In genomic region chr17:34952378-34953040, GRCm38 (mm10) we compare ENCODE assay signal across 8 mouse cellular contexts. TPM values are rescaled to one million over a fixed set of nuclear protein-coding genes. Genes with fewer than 3 reads are reported as not detected.
DNase-seq lines count a peak whose midpoint lies in the region; ATAC-seq lines count a peak whose summit lies in the region.

No protein-coding gene starts in this region.

- peak; percentile 77 for DNase-seq in adrenal gland, adult 2 months
- DNase-seq in embryo, embryonic 10 days (ENCODE audit: low spot score), result peak; percentile 80
- peak; percentile 82 for DNase-seq in gastrocnemius, postnatal 14 days
- DNase-seq in induced T-regulatory cell, adult 2 months (ENCODE audit: low read depth), result peak; percentile 91
- peak; percentile 80 to 81 for DNase-seq in left cerebral cortex, postnatal 14 days (ENCODE audit: low spot score in 2 of 2)
- peak; percentile 82 for DNase-seq in right cerebral cortex, postnatal 14 days
- peak; percentile 74 to 87 for DNase-seq in urinary bladder, postnatal 4 days (ENCODE audit: low spot score in 2 of 2)

- ATAC-seq in megakaryocyte progenitor cell, adult 5-6 weeks (replicated peaks; ENCODE audit: poor library complexity), result peak; percentile 76

- intact Hi-C loops in gastrocnemius, postnatal 14 days (cut with DNase I; ENCODE audit: low total_unique reads), result no loop called here
- intact Hi-C loops in left cerebral cortex, postnatal 14 days (cut with DNase I), result loop anchor here (2.0 kb wide), 1 partner anchor 30 kb away; no protein-coding TSS in a partner anchor

RNA-seq across cellular contexts. Expression of gene Hspa1b, which starts 6.5 kb away (rescaled TPM):
- 100 to 1,000 TPM in 1 of 2 experiments, 10 to 100 TPM in 1; 36.3 to 634 TPM for total RNA-seq in adrenal gland, adult 2 months (2021)
- 48.4 and 85.4 TPM in 2 replicates for polyA plus RNA-seq in adrenal gland, adult 2 months (2012; rRNA removed)
- 1 to 10 TPM; 2.6 to 5.9 TPM for total RNA-seq in gastrocnemius, postnatal 14 days (2021)
- total RNA-seq in left cerebral cortex, postnatal 14 days (2021), result 1 to 10 TPM; 3.3 to 3.5 TPM
- 19.3 and 27.4 TPM in 2 replicates for total RNA-seq in megakaryocyte progenitor cell, adult 5-6 weeks (2015)
- 22.7 and 24.4 TPM in 2 replicates for total RNA-seq in megakaryocyte progenitor cell, adult 5-6 weeks (2017)

RNA-seq across cellular contexts. Expression of gene Gm20481, which starts 17.2 kb away (rescaled TPM):
- total RNA-seq in adrenal gland, adult 2 months (2021), result under 1 TPM in 1 of 2 experiments, not detected in 1; 0.58 TPM
- 1.1 and 1.2 TPM in 2 replicates for polyA plus RNA-seq in adrenal gland, adult 2 months (2012; rRNA removed)
- not detected for total RNA-seq in gastrocnemius, postnatal 14 days (2021)
- total RNA-seq in left cerebral cortex, postnatal 14 days (2021), result not detected
- not detected in 2 replicates for total RNA-seq in megakaryocyte progenitor cell, adult 5-6 weeks (2015)
- not detected in 2 replicates for total RNA-seq in megakaryocyte progenitor cell, adult 5-6 weeks (2017)

RNA-seq across cellular contexts. Expression of gene Hspa1a, which starts 19.4 kb away (rescaled TPM):
- total RNA-seq in adrenal gland, adult 2 months (2021), result 100 to 1,000 TPM in 1 of 2 experiments, 10 to 100 TPM in 1; 16.3 to 253 TPM
- polyA plus RNA-seq in adrenal gland, adult 2 months (2012; rRNA removed), result 37.1 and 55.2 TPM in 2 replicates
- 1 to 10 TPM; 3.8 to 6.8 TPM for total RNA-seq in gastrocnemius, postnatal 14 days (2021)
- 1 to 10 TPM; 5.5 to 6.7 TPM for total RNA-seq in left cerebral cortex, postnatal 14 days (2021)
- 8.4 and 14.5 TPM in 2 replicates for total RNA-seq in megakaryocyte progenitor cell, adult 5-6 weeks (2015)
- 20.8 and 29.4 TPM in 2 replicates for total RNA-seq in megakaryocyte progenitor cell, adult 5-6 weeks (2017)

RNA-seq across cellular contexts. Expression of gene Hspa1l, which starts 20.0 kb away (rescaled TPM):
- total RNA-seq in adrenal gland, adult 2 months (2021), result under 1 TPM; 0.28 to 0.29 TPM
- polyA plus RNA-seq in adrenal gland, adult 2 months (2012; rRNA removed), result 0.11 and 0.17 TPM in 2 replicates
- total RNA-seq in gastrocnemius, postnatal 14 days (2021), result 10 to 100 TPM; 11.6 to 14.8 TPM
- under 1 TPM; 0.15 TPM for total RNA-seq in left cerebral cortex, postnatal 14 days (2021)
- total RNA-seq in megakaryocyte progenitor cell, adult 5-6 weeks (2015), result not detected in 2 replicates
- total RNA-seq in megakaryocyte progenitor cell, adult 5-6 weeks (2017), result not detected in 2 replicates

RNA-seq across cellular contexts. Expression of gene Neu1, which starts 21.5 kb away (rescaled TPM):
- total RNA-seq in adrenal gland, adult 2 months (2021), result 10 to 100 TPM; 24.0 to 25.3 TPM
- 47.2 and 52.8 TPM in 2 replicates for polyA plus RNA-seq in adrenal gland, adult 2 months (2012; rRNA removed)
- 1 to 10 TPM; 8.0 to 8.3 TPM for total RNA-seq in gastrocnemius, postnatal 14 days (2021)
- 10 to 100 TPM; 32.1 to 32.8 TPM for total RNA-seq in left cerebral cortex, postnatal 14 days (2021)
- 21.6 and 24.5 TPM in 2 replicates for total RNA-seq in megakaryocyte progenitor cell, adult 5-6 weeks (2015)
- 28.4 and 29.8 TPM in 2 replicates for total RNA-seq in megakaryocyte progenitor cell, adult 5-6 weeks (2017)

Comparison
In these comparisons a context has a peak if more than half of its experiments do, and no peak if none do; other contexts are left out.
1. Peak in every context shown above with its lines: DNase-seq and ATAC-seq.